Comparison of ENCODE assay signal across 8 mouse cellular contexts in the genomic region with DNA sequence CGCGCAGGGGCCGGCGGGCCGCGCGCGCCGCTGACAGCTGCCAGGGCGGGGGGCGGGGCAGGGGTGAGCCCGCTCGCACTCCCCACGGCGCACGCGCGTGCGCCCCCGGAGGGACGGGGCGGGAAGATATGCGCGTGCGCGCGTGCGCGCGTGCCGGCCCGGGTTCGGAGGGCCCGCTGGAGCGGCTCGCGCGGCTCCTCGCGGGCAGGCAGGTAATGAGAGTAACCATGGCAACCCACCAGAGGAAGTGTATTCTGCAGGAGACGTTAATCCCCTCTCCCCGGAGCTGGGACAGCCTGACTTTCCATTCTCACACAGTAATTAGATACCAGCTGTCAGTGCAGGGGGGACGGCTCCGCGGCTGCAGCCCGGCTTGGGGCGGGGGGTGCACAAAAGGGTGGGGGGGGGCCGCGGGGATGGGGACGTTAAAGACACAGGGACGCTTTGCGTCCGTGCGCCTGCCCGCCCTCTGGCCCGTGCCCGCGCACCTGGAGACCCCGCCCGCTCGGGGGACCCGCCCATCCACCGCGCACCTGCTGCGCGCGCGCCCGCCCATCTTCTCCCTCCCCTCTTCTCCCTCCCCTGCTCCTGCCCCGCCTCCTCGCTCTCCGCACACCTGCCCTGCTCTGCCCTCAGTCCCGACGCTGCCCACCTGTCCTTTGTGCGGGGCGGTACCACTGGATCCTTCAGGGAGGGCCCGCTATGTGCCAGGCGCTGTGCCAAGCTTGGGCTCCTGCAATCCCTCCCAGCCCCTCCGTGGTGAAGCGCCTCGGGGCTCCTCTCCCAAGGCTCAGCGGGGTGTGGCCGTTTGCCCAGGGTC. TPM values are rescaled to one million over a fixed set of nuclear protein-coding genes. Genes with fewer than 3 reads are reported as not detected.
A peak's percentile ranks its signal among the peaks of the same experiment; 100 is the strongest.
DNase-seq lines count a peak whose midpoint lies in the region; ATAC-seq and TF ChIP-seq lines count a peak whose summit lies in the region.

A gene (plus strand): TSS at position 218 of the 820 bp plus-strand sequence.

- no peaks in the 10 kb centered on the region for H3K36me3 ChIP-seq in intestine, postnatal 0 days (ENCODE audit: control insufficient read depth, insufficient read depth)
- no peaks in the 10 kb centered on the region for H3K36me3 ChIP-seq in limb, embryonic 14.5 days (ENCODE audit: control insufficient read depth, insufficient read depth, low read length)
- H3K36me3 ChIP-seq in midbrain, embryonic 14.5 days (ENCODE audit: control insufficient read depth, insufficient read depth, low read length), result no peaks in the 10 kb centered on the region

- peak; percentile 53; the same call in 1 of the 2 replicates for TF ChIP-seq POLR2A in cortical plate, adult 2 months (IDR thresholded peaks at IDR 0.05; ENCODE audit: extremely low read depth, insufficient read depth, low read length)
- no peak for TF ChIP-seq POLR2A in limb, embryonic 14.5 days (IDR thresholded peaks at IDR 0.05; ENCODE audit: borderline replicate concordance, extremely low read depth, insufficient read depth, insufficient read length)

- no peaks in the 10 kb centered on the region for H3K27me3 ChIP-seq in intestine, postnatal 0 days (replicated peaks; ENCODE audit: control insufficient read depth, insufficient read depth, low read length)
- peaks cover 17% of the 10 kb centered on the region for H3K27me3 ChIP-seq in limb, embryonic 14.5 days (ENCODE audit: control insufficient read depth, insufficient read depth, low read length)
- no peaks in the 10 kb centered on the region for H3K27me3 ChIP-seq in midbrain, embryonic 14.5 days (ENCODE audit: control insufficient read depth, insufficient read depth, low read length)

- peak; percentile 82 for ATAC-seq in intestine, postnatal 0 days
- peak; percentile 81 for ATAC-seq in limb, embryonic 14.5 days (ENCODE audit: low FRiP score, low read depth)
- ATAC-seq in midbrain, embryonic 14.5 days (ENCODE audit: low FRiP score, low TSS enrichment), result peak; percentile 88

- no peak for TF ChIP-seq CTCF in cortical plate, adult 2 months (IDR thresholded peaks at IDR 0.05; ENCODE audit: extremely low read depth, insufficient read depth, low read length)
- no peak for TF ChIP-seq CTCF in intestine, postnatal 0 days (IDR thresholded peaks at IDR 0.05; ENCODE audit: low read depth)

- intact Hi-C loops in gastrocnemius, postnatal 36 days (cut with DNase I), result no loop called here

- DNase-seq in left cerebral cortex, adult 11 months (ENCODE audit: low spot score), result peak; percentile 72
- no peak for DNase-seq in left cerebral cortex, adult 9 months (ENCODE audit: low spot score in 2 of 2)
- DNase-seq in gastrocnemius, postnatal 36 days, result peak; percentile 22 to 33
- DNase-seq in limb, embryonic 14.5 days (ENCODE audit: low spot score), result peak; percentile 67
- DNase-seq in midbrain, embryonic 14.5 days, result peak; percentile 98
- DNase-seq in spleen, postnatal 14 days (ENCODE audit: low spot score in 2 of 2), result peak; percentile 53 to 55

- H3K9ac ChIP-seq in intestine, postnatal 0 days (ENCODE audit: low read depth, low read length), result peak within 1 kb of the TSS; percentile 55
- peak within 1 kb of the TSS; percentile 58 for H3K9ac ChIP-seq in limb, embryonic 14.5 days (ENCODE audit: low read depth, low read length, severe bottlenecking)
- peak within 1 kb of the TSS; percentile 74 for H3K9ac ChIP-seq in midbrain, embryonic 14.5 days (replicated peaks; ENCODE audit: low read length)

- H3K4me2 ChIP-seq in intestine, postnatal 0 days (replicated peaks; ENCODE audit: low read depth), result peak within 1 kb of the TSS; percentile 94
- H3K4me2 ChIP-seq in limb, embryonic 14.5 days (replicated peaks; ENCODE audit: low read depth, low read length, severe bottlenecking), result peak within 1 kb of the TSS; percentile 99
- peak within 1 kb of the TSS; percentile 94 for H3K4me2 ChIP-seq in midbrain, embryonic 14.5 days (ENCODE audit: low read length)

- no peaks in the 10 kb centered on the region for H3K9me3 ChIP-seq in intestine, postnatal 0 days (ENCODE audit: control insufficient read depth)
- H3K9me3 ChIP-seq in limb, embryonic 14.5 days (ENCODE audit: control insufficient read depth, low read length), result no peaks in the 10 kb centered on the region
- H3K9me3 ChIP-seq in midbrain, embryonic 14.5 days (ENCODE audit: control insufficient read depth, low read length), result no peaks in the 10 kb centered on the region

- H3K4me1 ChIP-seq in cortical plate, adult 2 months (ENCODE audit: control insufficient read depth, insufficient read depth, low read length), result peaks cover 13% of the 10 kb centered on the region
- peaks cover 4% of the 10 kb centered on the region; the same call in 1 of the 2 replicates for H3K4me1 ChIP-seq in intestine, postnatal 0 days (replicated peaks; ENCODE audit: control insufficient read depth, insufficient read depth, low read length)
- H3K4me1 ChIP-seq in limb, embryonic 14.5 days (ENCODE audit: control insufficient read depth, insufficient read depth, low read length), result peaks cover 11% of the 10 kb centered on the region
- H3K4me1 ChIP-seq in midbrain, embryonic 14.5 days (ENCODE audit: control insufficient read depth, insufficient read depth, low read length), result peaks cover 57% of the 10 kb centered on the region

- 1% methylated on average over 65 of the region's 83 CpGs for WGBS in intestine, postnatal 0 days
- WGBS in limb, embryonic 14.5 days, result 2% methylated on average over 52 of the region's 83 CpGs
- WGBS in midbrain, embryonic 14.5 days, result under 1% methylated on average over 77 of the region's 83 CpGs

- H3K4me3 ChIP-seq in cortical plate, adult 2 months (ENCODE audit: insufficient read depth, low read length), result peak within 1 kb of the TSS; percentile 58
- peak within 1 kb of the TSS; percentile 62 for H3K4me3 ChIP-seq in intestine, postnatal 0 days (ENCODE audit: low read depth, low read length)
- peak within 1 kb of the TSS; percentile 58 for H3K4me3 ChIP-seq in limb, embryonic 14.5 days (replicated peaks; ENCODE audit: low read length)
- peak within 1 kb of the TSS; percentile 52 for H3K4me3 ChIP-seq in midbrain, embryonic 14.5 days (replicated peaks; ENCODE audit: low read depth, low read length)

- peak within 1 kb of the TSS; percentile 92 for H3K27ac ChIP-seq in cortical plate, adult 2 months (ENCODE audit: insufficient read depth, low read length)
- peak within 1 kb of the TSS; percentile 64; the same call in 1 of the 2 replicates for H3K27ac ChIP-seq in intestine, postnatal 0 days (ENCODE audit: low read depth, low read length)
- no peak within 1 kb of the TSS for H3K27ac ChIP-seq in limb, embryonic 14.5 days (replicated peaks; ENCODE audit: low read depth, low read length)
- peak within 1 kb of the TSS; percentile 98 for H3K27ac ChIP-seq in midbrain, embryonic 14.5 days (replicated peaks; ENCODE audit: low read depth, low read length)

RNA-seq across cellular contexts. Expression of the gene that starts here (rescaled TPM):
- polyA plus RNA-seq in cortical plate, adult 2 months (2012; rRNA removed), result not detected in 2 replicates
- total RNA-seq in gastrocnemius, postnatal 36 days (2021), result not detected
- polyA plus RNA-seq in intestine, postnatal 0 days (2015; fragmentation: Nextera tagmentation; extraction: Ambion mirVana), result not detected in 2 replicates
- not detected in 2 replicates for polyA plus RNA-seq in limb, embryonic 14.5 days (2012; rRNA removed)
- not detected in 2 replicates for polyA plus RNA-seq in limb, embryonic 14.5 days (2014; fragmentation: Nextera tagmentation; extraction: Ambion mirVana)
- not detected in 2 replicates for polyA plus RNA-seq in midbrain, embryonic 14.5 days (2014; fragmentation: Nextera tagmentation; extraction: Ambion mirVana)

Comparison
In these comparisons a context has a peak if more than half of its experiments do, and no peak if none do; other contexts are left out.
1. DNase-seq: peak in left cerebral cortex, adult 11 months (single experiment) and spleen, postnatal 14 days (2 of 2); none in left cerebral cortex, adult 9 months (0 of 2).
2. Peak in DNase-seq in gastrocnemius, postnatal 36 days; RNA of the gene not detected or under 1 TPM.
3. Peak in ATAC-seq, H3K4me3 ChIP-seq, H3K27ac ChIP-seq, H3K9ac ChIP-seq and H3K4me2 ChIP-seq in intestine, postnatal 0 days; RNA of the gene not detected or under 1 TPM.
4. Peak in DNase-seq, ATAC-seq, H3K4me3 ChIP-seq, H3K9ac ChIP-seq and H3K4me2 ChIP-seq in limb, embryonic 14.5 days; RNA of the gene not detected or under 1 TPM.
5. Peak in DNase-seq, ATAC-seq, H3K4me3 ChIP-seq, H3K27ac ChIP-seq, H3K9ac ChIP-seq and H3K4me2 ChIP-seq in midbrain, embryonic 14.5 days; RNA of the gene not detected or under 1 TPM.
6. Peak in every context shown above with its lines, with median percentiles within 50 percentile points of each other: H3K4me3 ChIP-seq, ATAC-seq, H3K4me2 ChIP-seq and H3K9ac ChIP-seq.